Mouse (Mus musculus): ENCODE results near the gene Dnajc7.

DNA sequence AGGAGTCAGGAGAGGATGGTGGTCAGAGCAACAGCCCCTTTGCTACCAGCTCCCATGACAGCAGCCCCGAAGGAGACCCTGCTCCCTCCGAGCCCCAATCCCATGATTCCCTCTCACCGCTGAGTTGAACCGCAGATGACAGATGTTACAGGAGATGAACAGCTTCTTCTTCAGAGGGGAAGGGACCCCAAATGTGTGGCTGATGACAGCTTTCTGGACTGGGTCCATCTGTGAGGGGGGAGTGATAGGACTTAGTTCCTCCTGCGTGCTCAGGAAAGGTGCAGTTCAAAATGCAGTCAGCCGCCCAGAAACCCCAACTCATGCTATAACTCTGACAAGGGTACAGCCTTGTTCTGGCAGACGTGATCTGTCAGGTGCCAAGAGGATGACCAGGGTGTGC lies 14.6 kb upstream of the Dnajc7 start:
- TF ChIP-seq POLR2A (IDR thresholded peaks at IDR 0.05; ENCODE audit: borderline replicate concordance, control insufficient read depth, low read depth, low read length) (no peak), CTCF (IDR thresholded peaks at IDR 0.05; ENCODE audit: control insufficient read depth, insufficient read depth, low read length) (no peak)

All from bone marrow, adult 2 months (tissue).